Mouse (Mus musculus) layer of hippocampus, postnatal 25 days (tissue): ENCODE results near the gene Atf1. TPM values are rescaled to one million over a fixed set of nuclear protein-coding genes. Genes with fewer than 3 reads are reported as not detected.
"Not testable (repeated sequence)": the region's sequence is repeated elsewhere in the genome, so short reads cannot be mapped to it uniquely, and the experiment has no call there.

Source experiments
- DNase-seq, 2 experiments: peaks; one replicate each; pipeline ENCODE4 v3.0.0; 2022; ENCODE audit warnings: mixed read lengths in 2 of 2, low spot score in 1 of 2; ENCODE audit errors: extremely low spot score in 1 of 2
- total RNA-seq, 2 experiments: library from RNA; stranded (reverse); gene quantifications; 2 replicates each; pipeline ENCODE4 v1.2.3; 2021

The Atf1 gene
- total RNA-seq, 2 experiments from 2014 or later: 19.3 to 24.3 TPM

DNA sequence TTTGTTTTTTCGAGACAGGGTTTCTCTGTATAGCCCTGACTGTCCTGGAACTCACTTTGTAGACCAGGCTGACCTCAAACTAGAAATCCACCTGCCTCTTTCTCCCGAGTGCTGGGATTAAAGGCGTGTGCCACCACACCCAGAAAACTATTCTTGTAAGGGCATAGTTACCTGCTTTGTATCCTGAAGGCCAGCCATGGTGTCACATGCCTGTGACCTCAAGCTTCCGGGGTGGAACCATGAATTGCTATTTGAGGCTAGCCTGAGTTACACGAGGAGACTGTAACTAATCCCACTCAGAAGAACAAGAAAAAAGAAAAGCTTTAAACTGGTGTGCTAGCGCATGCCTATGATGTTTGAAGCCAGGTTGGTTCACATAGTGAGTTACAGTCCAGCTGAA, 28.8 kb downstream of the Atf1 start:
- DNase-seq: no peak

DNA sequence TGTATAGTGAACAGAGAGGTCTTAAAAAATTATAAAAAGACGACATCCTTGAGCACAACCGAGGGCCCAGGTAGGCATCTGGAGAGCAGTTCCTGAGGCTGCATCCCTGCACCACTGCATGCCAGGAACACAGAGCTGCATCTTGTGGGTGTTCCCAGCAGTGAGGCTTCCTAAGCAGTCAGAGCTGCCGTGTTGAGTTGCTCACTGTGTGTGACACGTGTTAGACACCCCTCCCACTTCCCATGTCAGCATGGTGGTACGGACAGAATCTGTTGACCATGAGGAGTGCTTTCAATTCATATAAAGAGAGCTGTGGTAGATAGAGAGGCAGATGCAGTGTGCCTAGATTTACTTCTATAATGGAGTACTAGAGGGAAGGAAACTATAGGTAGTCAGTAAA, 29.7 kb downstream of the Atf1 start:
- DNase-seq: no peak

DNA sequence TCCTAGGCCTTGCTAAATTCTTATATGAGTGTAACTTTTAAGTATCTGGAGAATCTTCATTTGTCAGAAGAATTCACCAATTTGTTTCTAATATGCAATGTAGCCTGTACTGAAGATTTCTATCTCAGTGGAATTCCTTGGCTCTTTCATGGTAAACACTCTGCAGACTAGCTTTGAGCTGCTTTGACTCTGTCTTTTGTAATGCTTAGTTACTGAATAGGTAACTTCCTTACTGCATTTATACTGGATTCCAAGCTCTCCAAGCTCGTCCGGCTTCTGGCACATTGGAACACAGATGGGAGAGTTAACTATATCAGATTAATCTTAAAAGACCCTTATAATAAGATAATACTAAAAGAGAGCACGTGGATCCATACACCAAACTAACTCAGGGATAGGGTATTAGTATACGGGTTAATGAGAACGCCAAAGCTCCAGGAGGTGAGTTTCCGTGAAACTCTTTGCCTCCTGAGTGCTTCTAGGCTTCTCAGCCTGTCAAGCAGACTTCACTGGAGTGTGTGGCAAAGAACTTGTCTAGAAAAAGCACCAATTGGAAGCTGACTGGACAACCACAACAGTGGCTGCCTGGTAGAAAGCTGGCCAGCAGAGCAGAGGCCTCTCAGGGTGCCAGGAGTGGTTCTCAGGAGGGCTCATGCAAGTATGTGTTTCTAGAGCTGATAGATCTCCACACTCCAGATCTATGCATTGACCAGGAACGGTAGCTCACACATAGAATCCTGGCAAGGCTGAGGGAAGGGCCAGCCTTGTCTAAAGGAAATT, 31.2 kb downstream of the Atf1 start:
- no peak for DNase-seq

DNA sequence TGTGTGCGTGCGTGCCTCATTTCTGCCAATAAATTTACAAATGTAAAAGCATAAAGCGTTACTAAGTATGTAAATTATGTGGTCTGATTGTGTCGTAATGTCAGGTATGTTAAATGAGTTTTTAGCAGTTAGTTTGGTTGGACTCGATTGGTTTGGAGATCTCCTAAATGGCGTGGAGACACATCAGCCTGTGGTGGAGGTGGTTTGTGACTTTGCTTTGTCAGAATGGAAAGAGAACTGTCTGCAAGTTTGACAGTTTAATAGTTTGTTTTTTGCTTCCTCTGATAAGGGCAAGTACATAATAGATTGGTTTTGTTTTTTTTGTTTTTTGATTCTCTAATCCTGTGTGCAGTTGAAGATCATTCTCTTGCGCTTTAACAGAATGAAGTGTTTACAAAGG, 32.7 kb downstream of the Atf1 start:
- not testable (repeated sequence) for DNase-seq

DNA sequence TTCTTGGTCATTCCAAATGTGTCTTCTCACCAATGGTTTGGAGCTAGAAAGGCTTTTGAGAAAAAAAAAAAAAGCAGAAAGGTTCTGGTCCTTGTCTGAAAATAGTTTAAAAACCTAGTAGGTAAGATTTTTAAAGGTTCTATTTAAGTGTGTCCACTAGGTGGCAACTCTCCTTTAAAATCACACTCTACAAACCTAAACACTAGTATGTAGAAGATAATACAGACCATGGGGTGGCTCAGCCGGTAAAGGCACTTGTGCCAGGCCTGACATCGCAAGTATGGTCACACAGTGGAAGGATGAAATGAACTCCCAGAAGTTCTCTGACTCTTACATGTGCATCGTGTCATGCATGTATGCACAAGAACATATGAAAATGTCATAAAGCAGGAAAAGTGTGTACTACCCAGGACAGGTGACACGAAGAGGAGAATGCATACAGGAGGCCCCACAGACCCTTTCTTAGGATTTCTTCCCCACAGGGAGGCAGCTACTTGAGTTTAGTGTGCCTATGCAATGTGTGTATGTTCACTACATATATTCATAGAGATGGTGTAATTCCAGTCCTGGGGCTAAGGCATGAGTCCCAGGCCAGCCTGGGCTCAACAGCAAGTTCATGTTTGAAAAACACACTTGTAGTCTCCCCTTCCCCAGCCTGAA, 35.8 kb downstream of the Atf1 start:
- no peak for DNase-seq

DNA sequence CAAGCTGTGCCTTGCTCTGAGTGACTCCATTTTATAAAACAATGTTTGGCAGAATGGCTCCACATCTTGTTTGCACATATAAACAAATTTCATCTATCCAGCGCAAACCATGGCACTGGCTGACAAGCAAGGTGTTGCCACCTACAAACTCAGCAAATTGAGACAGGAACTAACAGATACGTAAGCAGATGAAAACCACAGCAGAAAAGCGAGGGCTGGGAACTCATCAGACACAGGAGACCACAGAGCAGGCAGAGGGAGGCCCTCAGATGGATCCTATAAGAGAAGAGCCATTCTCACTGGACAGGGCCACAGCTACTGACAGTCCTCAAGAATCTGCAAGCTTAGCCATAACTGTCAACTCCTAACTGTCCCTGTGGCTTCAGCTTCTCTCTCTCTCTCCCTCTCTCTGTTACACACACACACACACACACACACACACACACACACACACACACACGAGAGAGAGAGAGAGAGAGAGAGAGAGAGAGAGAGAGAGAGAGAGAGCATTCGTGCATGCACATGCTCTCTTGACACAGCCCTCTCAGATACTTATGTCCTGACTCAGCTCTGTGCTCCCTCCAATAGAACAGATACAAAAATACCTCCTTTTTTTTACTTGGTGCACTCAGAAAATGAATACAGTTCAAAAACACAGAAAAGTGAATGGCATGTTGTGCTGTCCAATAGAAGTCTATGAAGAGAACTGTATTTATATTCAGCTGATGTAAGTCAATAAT, 38.1 kb downstream of the Atf1 start:
- DNase-seq: no peak

DNA sequence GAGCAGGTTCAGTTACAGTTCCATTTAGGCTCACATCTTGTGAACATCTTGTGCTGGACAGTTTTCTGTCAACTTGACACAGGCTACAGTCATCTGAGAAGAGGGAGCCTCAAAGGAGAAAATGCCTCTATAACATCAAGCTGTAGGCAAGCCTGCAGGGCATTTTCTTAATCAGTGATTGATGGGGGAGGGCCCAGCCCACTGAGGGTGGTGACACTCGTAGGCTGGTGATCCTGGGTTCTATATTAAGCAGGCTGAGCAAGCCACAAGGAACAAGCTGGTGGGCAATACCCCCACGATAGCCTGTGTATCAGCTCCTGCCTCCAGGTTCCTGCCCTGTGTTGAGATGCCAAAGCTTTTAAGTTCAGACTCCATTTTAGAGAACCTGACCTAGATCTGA, 41.3 kb downstream of the Atf1 start:
- no peak for DNase-seq

DNA sequence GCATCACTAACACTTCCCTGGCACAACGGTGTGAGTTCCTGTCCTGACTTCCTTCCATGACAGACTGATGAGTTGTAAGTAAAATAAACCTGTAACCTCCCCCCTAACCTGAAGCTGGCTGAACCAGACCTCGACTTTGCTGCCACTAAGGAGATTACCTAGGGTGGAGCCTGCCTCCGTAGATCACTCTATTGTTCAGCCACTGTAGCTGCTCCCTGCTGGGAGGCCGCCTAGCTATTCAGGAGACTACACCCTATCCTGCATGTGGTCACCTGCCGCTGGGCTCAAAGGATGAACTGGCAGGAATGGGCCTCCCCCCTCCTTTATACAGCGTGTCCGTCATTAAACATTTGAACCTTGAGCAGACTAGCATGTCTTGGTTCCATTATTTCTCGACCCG, 42.2 kb downstream of the Atf1 start:
- DNase-seq: no peak

DNA sequence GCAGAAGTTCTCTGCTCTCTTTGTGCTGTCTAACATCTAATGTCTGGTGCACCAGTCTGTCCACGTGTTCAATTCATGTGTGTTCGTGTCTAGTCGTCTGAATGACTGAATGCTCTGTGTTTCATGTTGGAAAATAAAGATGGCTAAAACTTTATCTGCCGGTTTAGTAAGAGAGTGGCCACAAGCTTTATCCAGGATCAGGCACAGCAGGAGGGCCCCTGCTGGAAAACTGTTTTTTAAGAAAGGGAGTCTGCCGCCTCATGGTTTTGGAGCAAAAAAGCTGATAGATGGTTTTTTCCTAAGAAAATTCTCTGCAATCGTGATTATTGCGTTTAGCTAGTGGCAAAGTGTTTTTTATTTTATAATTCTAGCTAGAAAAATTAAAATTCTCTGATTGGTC, 43.0 kb downstream of the Atf1 start:
- not testable (repeated sequence) for DNase-seq

DNA sequence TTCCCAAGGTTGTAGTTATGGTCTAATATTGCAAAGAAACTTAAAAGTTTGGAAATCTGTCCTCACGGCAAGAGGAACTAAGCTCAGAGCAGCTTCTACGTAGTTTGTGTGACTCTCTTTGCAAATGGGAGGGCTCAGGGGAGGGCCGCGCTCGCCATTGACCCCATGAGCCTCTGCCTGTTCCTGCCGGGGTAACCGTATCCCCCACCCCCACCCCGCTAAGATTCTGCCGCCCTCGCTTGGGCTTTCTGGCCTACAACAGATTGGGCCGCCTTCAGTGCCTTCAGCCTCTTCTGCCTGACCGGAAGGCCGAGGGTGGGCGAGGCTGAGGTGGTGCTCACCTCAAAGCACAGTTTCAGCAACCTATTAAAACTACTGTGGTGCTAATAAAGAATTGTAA, 43.8 kb downstream of the Atf1 start:
- no peak for DNase-seq

DNA sequence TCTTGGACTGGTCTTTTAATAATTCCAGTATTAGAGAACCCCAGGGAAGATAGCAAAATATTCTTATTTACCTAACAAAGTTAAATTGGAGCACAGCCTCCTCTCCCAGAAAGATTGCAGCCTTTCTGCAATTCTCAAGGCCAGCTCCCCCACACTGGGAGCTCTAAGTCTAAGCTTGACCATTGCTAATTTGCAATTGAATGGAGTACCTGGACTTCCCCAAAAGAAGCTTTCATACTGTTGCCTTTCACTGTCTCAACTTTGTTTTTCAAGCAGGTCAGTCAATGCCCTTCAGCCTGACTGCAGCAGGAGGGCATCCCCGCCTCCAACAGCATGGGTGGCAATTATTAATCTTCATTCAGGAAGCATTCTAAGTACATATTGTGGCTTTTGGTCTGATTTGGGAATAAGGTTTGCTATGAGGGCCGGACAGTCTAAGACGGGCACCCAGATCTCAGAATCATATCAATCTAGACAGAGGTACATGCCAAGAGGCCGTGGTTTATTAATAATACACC, 46.2 kb downstream of the Atf1 start:
- DNase-seq: not testable (repeated sequence)

DNA sequence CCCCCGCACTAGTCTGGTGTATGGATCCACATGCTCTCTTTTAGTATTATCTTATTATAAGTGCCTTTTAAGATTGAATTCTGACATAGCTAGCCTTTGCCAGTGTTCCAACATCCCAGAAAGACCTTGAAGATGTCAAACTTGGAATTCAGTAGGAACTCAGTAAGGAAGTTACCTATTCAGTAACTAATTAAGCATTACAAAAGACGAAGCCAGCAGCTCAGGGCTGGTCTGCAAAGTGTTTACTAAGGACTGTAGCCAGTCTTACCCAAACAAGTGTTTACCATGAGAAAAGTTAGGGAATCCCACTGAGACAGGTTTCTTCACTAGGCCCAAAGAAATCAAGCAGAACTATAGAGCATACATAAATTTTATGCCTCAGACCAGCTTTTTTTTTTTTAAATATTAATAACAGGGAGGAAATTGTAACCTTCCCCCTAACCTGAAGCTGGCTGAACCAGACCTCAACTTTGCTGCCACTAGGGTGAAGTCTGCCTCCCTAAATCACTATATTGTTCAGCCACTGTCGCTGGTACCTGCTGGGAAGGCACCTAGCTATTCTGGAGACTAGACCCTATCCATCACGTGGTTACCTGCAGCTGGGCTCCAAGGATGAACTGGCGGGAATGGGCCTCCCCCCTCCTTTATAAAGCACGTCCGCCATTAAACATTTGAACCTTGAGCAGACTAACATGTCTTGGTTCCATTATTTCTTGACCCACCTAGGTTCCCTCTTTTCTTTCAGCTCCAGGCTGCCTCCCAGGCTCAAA, 47.4 kb downstream of the Atf1 start:
- DNase-seq: no peak

DNA sequence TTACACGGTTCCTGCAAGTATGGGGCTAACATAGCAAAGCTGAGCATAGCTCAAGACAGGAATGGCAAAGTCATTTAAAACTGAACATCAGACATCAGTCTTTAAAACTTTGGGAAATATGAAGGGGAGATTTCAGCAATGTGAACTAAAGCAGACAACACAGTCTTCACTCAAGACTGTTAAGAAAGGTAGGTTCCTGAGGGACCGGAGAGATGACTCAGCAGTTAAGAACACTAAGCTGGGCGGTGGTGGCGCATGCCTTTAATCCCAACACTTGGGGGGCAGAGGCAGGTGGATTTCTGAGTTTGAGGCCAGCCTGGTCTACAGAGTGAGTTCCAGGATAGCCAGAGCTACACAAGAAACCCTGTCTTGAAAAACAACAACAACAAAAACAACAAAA, 48.8 kb downstream of the Atf1 start:
- DNase-seq: no peak

DNA sequence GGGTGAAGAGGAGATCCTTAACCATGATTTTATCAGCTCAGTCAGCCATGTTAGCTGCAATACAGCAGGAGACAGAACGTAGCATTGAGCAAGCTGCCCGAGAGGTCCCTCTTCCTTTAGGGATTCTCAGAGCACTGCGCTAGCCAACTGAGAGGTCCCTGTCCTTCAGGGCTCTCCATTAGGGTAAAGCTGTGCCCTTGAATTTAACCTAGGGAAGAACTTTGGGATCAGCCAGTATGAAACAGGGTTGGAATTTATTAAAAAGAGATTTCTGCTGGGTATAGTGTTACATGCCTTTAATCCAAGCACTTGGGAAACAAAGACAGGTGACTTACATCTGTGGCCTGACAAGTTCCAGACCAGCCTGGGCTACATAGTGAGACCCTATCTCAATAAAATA, 50.0 kb downstream of the Atf1 start:
- no peak for DNase-seq

DNA sequence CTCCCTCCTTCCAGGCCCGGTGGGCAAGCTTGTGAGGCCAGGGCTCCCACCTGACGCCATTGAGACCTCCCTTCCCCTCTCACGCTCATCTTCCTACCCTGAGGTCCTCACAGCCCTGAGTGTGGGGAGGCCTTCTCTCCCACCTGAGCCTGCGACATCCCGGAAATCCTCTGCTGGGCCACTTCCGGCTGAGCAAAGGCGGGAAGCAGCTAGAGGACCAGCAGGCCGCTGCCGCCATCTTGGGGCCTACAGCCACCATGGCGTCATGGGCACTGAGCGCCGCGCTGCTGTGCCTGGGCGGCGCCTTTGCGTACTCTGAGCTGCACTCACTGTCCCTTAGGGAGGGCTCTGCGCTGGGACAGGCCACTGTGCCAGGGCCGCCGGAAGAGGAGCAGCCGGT, 53.0 kb downstream of the Atf1 start, which contains the start of gene Tmprss12:
Tmprss12 (plus strand) TSS at position 212 of the 400 bp plus-strand sequence.
- no peak for DNase-seq

DNA sequence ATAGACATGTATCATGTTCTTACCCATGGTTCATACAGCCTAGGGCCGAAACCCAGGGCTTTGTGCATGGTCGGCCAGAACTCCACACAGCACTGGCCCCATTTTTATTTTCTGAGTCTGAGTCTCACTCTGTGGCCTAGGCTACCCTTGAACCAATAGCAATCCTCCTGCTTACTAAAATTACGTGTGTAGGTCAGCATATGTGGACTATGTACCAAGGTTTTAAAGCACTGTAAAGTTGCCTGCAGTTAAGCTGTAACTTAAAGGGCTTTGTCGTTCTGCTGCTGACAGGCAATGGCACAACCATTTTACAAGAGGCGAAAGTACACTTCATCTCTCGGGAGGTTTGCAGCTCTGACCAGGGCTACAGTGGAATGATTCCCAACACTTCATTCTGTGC, 61.4 kb downstream of the Atf1 start:
- DNase-seq: no peak

DNA sequence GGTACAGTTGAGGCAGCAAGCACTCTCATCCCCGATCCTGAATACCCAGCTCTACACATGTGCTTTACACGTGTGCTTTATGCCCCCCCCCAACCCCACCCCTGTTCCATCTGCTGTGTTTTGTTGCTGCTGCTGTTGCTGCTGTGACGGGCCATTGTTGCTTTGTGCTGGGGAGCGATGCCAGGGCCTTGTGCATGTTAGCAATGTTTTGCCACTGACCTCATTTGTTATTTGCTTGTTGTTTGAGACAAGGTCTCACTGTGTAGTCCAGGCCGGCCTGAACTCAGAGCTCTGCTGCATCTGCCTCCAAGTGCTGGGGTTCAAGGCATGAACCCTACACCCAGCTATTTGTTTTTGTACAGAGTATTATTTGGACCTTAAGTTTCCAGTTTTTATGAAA, 63.2 kb downstream of the Atf1 start:
- DNase-seq: no peak

DNA sequence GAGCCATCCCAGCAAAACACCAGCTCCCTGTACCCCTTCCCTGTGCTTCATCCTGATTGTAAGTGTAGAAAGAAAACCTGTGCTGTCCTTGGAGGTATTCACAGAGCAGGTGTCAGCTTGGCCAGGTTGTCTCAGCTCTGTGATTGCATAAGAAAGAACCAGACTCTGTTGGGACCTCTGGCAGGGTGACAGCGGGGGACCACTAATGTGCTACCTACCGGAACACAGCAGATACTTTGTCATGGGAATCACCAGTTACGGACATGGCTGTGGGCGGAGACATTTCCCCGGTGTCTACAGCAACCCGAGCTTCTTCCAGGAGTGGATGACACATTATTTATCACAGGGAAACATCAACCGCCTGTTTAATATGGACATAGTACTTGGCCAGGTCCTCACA, 64.7 kb downstream of the Atf1 start:
- DNase-seq: no peak

DNA sequence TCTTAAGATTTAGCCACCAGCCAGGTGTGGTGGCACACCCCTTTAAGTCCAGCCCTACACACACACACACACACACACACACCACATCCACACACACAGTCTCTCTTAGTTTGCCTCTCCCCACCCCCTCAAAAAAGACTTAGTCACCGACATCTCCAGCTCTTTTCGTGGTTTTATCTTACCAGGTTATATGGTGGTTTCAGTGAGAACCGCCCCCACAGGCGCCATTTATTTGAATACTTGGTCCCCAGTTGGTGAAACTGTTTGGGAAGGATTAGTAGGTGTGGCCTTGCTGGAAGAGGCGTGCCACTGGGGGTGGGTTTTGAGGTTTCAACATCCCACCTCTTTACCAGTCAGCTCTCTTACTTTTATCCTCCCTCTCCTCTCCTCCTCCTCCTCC, 70.2 kb downstream of the Atf1 start:
- DNase-seq: no peak

DNA sequence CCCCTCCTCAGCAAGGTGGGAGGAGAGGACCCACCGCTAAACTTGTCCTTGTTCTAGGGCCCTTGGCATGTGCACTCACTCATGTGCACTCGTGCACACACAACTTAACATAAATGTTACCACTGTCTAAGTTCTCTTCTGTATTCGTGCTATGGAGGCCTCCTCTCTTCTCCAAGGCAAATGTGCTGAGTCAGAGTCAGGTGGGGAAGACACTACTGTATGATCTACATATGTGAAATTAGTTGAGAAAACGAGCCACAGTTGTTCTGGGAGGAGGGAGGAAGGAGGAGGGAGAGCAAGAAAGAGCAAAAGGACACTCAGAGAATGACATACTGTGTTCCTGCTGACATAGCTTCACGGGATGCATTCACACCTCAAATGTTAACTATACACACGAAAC, 72.9 kb downstream of the Atf1 start:
- no peak for DNase-seq

DNA sequence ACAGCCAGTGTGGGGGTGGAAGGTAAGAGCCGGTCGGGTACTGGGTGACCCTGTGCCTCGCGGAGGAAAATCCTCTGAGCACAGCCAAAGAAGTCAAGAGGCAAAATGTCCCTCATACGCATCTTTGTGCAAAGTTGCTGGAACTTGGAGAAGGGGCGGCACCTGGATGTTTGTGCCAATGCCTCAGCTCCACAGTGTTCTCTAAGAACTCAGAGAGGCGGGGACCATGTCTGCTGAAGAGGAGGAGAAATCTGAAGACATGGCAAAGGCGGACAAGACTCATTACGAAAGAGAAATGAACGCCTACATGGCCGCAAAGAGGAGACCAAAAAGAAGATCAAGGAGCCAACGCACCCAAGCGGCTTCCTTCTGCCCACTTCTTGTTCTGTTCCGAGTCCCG, 73.9 kb downstream of the Atf1 start:
- DNase-seq: no peak
